Mouse (Mus musculus) gastrocnemius, postnatal 14 days (tissue): ENCODE data around the gene Crtac1. TPM values are rescaled to one million over a fixed set of nuclear protein-coding genes. Genes with fewer than 3 reads are reported as not detected.

Experiments used
- DNase-seq: peaks from one replicate; pipeline ENCODE4 v3.0.0; 2021; ENCODE audit warnings: mixed read lengths
- intact Hi-C: fragments of 180-260 bp; cut with DNase I; formaldehyde crosslinking; loops from one replicate; pipeline ENCODE4 v1.15.1; 2025; ENCODE audit warnings: low total_unique reads
- total RNA-seq, 2 experiments: library from RNA; stranded (reverse); gene quantifications; 2 replicates each; pipeline ENCODE4 v1.2.3; 2021

Gene Crtac1
- total RNA-seq, 2 experiments from 2014 or later = 0.45 to 0.58 TPM

GRCm38 (mm10) chr19:42304506-42304905 is 127.1 kb downstream of the Crtac1 start:
- intact Hi-C loops = no loop called here
- DNase-seq = no peak

GRCm38 (mm10) chr19:42303210-42303813 is 128.3 kb downstream of the Crtac1 start:
- no peak for DNase-seq
- intact Hi-C loops = no loop called here

GRCm38 (mm10) chr19:42293216-42293615 is 138.4 kb downstream of the Crtac1 start:
- DNase-seq = no peak
- intact Hi-C loops = no loop called here

- DNase-seq = no peak
- intact Hi-C loops = no loop called here
Measured at GRCm38 (mm10) chr19:42292106-42292505, 139.5 kb downstream of the Crtac1 start.

- intact Hi-C loops = no loop called here
- no peak for DNase-seq
Measured at GRCm38 (mm10) chr19:42290954-42291661, 140.5 kb downstream of the Crtac1 start.

- intact Hi-C loops = no loop called here
- no peak for DNase-seq
Measured at GRCm38 (mm10) chr19:42288361-42288760, 143.2 kb downstream of the Crtac1 start.

- DNase-seq = no peak
- intact Hi-C loops = no loop called here
Measured at GRCm38 (mm10) chr19:42284178-42284577, 147.4 kb downstream of the Crtac1 start.

GRCm38 (mm10) chr19:42279611-42280010 is 152.0 kb downstream of the Crtac1 start:
- DNase-seq = no peak
- intact Hi-C loops = no loop called here

GRCm38 (mm10) chr19:42278461-42278860 is 153.1 kb downstream of the Crtac1 start:
- intact Hi-C loops = no loop called here
- DNase-seq = no peak

GRCm38 (mm10) chr19:42277288-42277687 is 154.3 kb downstream of the Crtac1 start:
- no peak for DNase-seq
- intact Hi-C loops = no loop called here

- intact Hi-C loops = no loop called here
- peak; percentile 55 for DNase-seq
Measured at GRCm38 (mm10) chr19:42272003-42272963, 159.3 kb downstream of the Crtac1 start.

- intact Hi-C loops = loop anchor here (2.0 kb wide), 1 partner anchor 50 kb away; no protein-coding TSS in a partner anchor
- no peak for DNase-seq
Measured at GRCm38 (mm10) chr19:42271182-42271581, 160.4 kb downstream of the Crtac1 start.

- DNase-seq = no peak
- intact Hi-C loops = loop anchor here (2.0 kb wide), 1 partner anchor 49 kb away; no protein-coding TSS in a partner anchor
Measured at GRCm38 (mm10) chr19:42270119-42270518, 161.5 kb downstream of the Crtac1 start.

GRCm38 (mm10) chr19:42268337-42268736 is 163.2 kb downstream of the Crtac1 start:
- no peak for DNase-seq
- intact Hi-C loops = no loop called here

- intact Hi-C loops = no loop called here
- no peak for DNase-seq
Measured at GRCm38 (mm10) chr19:42263524-42263923, 168.1 kb downstream of the Crtac1 start.

GRCm38 (mm10) chr19:42260486-42260885 is 171.1 kb downstream of the Crtac1 start:
- intact Hi-C loops = no loop called here

GRCm38 (mm10) chr19:42258596-42258995 is 173.0 kb downstream of the Crtac1 start:
- DNase-seq = no peak
- intact Hi-C loops = no loop called here

More at GRCm38 (mm10) chr19:42260486-42260885, 171.1 kb downstream of the Crtac1 start:
- no peak for DNase-seq

GRCm38 (mm10) chr19:42258031-42258430 is 173.6 kb downstream of the Crtac1 start:
- DNase-seq = no peak
- intact Hi-C loops = no loop called here

GRCm38 (mm10) chr19:42257241-42257635 is 174.3 kb downstream of the Crtac1 start:
- DNase-seq = no peak
- intact Hi-C loops = no loop called here
